Mouse (Mus musculus) liver, adult (tissue): ENCODE measurements at regions not wholly inside any gene's neighbourhood (a gene's known extent, or its start where the extent isn't known, plus 50 kb on each side); places are given as distances from the start of the nearest gene placed in this dataset.

Experiments used
- GATA4 ChIP-seq: IDR thresholded peaks from 2 replicates; pipeline ENCODE4 v1.6.1; 2014; ENCODE audit warnings: mild to moderate bottlenecking, low read length; ENCODE audit not compliant: insufficient replicate concordance

GRCm38 (mm10) chr12:109539046-109539445 lies 61.1 kb downstream of the Rtl1 start:
- TF ChIP-seq GATA4 = no peak

DNA sequence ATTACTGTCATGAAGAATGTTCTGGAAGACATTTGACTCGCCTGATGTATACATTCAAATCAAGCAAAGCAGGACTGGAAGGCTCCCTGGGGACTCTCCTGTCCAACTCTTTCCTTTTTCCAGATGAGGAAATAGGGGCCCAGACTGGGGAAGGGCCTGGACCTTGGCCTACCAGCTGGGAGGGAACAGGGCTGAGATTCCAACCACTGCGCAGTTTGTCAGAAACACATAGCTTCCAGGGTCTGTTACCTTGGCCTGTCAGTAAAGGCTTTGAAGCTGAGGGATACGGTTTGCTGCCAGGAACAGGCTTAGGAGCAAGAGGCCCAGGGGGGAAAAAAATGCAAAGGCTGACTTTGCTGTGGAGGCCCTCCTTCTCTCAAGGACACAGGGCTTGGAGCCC lies 61.5 kb downstream of the Rtl1 start:
- TF ChIP-seq GATA4 = no peak

GRCm38 (mm10) chr12:109536536-109536935 lies 63.6 kb downstream of the Rtl1 start:
- no peak for TF ChIP-seq GATA4

GRCm38 (mm10) chr12:109532392-109532791 lies 67.7 kb downstream of the Rtl1 start:
- no peak for TF ChIP-seq GATA4

DNA sequence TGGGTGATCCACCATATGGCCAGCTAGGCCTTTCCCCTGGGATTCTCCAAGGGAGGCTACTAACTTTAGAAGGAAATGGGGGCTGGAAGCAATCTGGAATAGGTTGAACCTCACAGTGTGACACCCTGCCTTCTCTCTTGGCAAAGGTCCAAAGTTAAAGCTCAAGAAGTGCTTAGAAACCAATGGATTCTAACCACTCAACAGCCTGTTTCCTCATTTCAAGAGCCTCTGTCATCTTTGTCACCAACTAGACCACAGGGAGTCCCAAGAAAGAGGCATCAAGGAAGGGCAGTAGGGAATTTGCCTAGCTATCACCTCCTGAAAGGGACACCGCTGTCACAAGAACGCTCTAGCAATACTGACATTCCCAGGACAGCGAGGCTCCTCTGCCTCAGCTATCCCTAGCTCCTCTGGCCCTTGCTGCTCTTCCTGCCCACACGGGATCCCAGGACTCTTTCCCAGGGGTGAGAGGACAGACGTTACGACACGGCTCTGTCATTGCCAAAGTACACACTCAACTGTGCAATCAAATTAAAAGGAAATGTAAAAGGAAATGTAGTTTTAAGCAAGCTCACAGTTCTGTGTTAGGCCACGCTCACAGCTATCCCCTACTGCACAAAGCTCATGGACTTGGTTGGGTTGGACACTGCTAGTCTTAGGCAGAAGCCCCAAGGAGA lies 68.6 kb downstream of the Rtl1 start:
- no peak for TF ChIP-seq GATA4

GRCm38 (mm10) chr12:109530215-109531050 lies 69.7 kb downstream of the Rtl1 start:
- no peak for TF ChIP-seq GATA4

DNA sequence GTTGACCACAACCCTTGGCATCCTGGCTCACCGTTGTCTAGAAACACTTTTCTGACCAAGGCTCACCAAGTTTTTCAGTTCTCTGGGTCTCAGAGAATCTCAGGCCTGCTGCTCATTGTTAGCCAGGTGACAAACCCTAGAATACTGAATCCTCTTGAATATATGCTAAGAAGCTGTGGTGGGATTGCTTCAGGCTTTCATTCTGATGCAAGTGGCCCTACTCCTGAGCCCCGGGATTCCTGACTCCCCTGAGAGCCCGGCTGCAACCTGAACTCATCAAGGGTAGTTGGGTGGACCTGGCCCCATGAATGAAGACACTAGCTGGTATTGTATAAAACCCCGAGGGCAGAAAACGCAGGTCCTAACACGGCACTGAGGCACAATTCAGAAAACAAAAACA lies 70.6 kb downstream of the Rtl1 start:
- no peak for TF ChIP-seq GATA4

GRCm38 (mm10) chr12:109528966-109529365 lies 71.2 kb downstream of the Rtl1 start:
- TF ChIP-seq GATA4 = no peak

GRCm38 (mm10) chr12:109528263-109528545 lies 71.9 kb downstream of the Rtl1 start:
- no peak for TF ChIP-seq GATA4

- no peak for TF ChIP-seq GATA4
These were observed 72.5 kb downstream of the Rtl1 start for GRCm38 (mm10) chr12:109527414-109528262.

GRCm38 (mm10) chr12:109525613-109526012 lies 73.0 kb downstream of the Dlk1 start:
- TF ChIP-seq GATA4 = no peak

DNA sequence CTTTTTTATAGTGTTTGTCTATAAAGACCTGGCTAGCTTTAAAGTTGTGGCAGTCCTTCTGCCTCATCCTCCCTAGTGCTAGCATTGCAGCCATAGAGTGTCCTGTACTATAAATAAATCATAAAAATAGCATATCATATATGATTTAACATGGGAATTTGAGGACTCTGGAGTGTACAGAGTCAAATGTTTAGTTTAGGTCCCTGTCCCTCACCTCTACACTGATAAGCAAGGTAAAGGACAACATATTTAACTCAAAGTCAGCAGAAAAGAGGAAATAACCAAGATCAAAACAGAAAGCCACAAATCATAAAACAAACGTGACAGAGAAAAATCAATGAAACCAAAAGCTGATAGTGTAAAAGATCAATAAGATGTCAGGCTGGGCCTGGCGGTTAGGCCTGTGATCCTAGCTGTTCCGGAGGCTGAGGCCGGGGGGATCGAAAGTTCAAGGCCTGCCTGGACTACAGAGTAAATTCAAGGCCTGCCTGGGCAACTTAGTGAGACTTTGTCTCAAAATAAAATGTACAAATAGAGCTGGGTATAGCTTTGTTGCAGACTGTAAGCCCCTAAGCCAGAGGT lies 68.7 kb downstream of the Dlk1 start:
- TF ChIP-seq GATA4 = peak; percentile 63

DNA sequence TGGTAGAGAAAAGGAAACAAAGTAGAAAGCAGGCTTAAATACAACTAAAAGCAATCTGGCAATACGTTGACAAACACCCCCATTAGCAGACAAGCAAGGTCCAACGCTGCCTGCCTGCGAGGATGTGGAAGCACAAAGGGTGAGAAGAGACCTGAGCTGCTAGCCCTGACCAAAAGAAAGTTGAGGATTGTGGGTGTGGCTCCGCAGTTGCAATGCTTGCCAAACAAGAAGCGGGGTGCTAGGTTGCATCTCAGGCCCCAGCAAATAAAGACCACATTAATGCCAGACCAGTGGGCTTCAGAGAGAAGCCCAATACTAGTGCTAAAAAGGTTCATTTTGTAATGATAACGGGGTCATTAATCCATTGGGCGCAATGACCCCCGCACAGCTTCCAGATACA lies 67.8 kb downstream of the Dlk1 start:
- TF ChIP-seq GATA4 = no peak

DNA sequence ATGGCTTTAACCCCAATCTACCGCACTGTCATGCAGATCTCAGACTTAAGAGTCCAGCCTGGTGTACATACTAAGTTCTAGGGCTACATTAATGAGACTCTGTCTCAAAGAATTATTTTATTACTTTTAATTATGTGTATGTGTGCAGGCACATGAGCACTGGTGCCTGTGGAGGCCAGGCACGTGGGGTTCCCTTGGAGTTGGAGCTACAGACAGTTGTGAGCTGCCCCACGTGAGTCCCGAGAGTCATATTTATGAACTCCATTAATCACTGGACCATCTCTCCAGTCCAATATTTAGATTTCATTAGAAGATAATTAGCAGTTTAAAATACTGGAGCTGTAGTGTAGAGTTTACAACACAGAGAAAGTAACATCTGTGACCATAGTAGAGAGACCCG lies 67.2 kb downstream of the Dlk1 start:
- TF ChIP-seq GATA4 = no peak

DNA sequence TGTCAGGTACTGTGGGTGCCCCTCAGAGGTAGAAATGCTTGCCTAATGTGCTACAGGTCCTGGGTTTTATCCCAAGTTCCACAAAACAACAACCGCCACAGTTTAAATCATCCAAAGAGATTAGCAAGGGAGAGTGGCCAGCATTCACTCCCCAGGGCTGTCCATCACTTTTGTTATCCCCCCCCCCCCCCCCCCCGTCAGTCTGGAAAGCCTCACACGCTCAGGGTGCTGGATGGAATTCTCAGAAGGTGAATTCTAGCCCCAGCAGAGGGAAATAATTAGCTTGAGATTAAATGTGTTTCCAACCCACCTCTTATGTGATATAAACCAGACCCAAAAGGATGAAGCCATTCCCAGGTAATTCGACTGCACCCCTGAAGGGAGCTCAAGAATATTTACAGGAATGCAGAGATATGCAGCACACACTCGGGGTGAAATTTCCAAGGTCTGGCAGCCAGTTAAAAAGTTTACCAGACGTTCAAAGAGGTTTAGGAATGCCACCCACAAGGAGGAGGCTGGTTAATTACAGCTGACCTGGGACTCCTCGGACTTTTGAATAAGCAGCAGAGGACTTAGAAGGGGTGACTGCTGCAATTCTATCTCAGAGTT lies 65.9 kb downstream of the Dlk1 start:
- no peak for TF ChIP-seq GATA4
